Mouse (Mus musculus): ENCODE data around the gene Nsdhl.

Gene Nsdhl

GRCm38 (mm10) chrX:72917884-72918681, at the start of gene Nsdhl, which contains the start of gene Cetn2:
Gene Nsdhl (plus strand): TSS chrX:72918557.
Gene Cetn2 (minus strand): TSS chrX:72918411.
- DNase-seq (ENCODE audit: low spot score): peak; percentile 61

- no peak for DNase-seq (ENCODE audit: low spot score)
Measured at GRCm38 (mm10) chrX:72895388-72896054, 22.8 kb upstream of the Nsdhl start.

GRCm38 (mm10) chrX:72896055-72896437, 22.3 kb upstream of the Nsdhl start:
- DNase-seq (ENCODE audit: low spot score): no peak

- no peak for DNase-seq (ENCODE audit: low spot score)
Measured at GRCm38 (mm10) chrX:72902530-72902929, 15.8 kb upstream of the Nsdhl start.

GRCm38 (mm10) chrX:72907619-72908403, 10.5 kb upstream of the Nsdhl start:
- DNase-seq (ENCODE audit: low spot score): no peak

- DNase-seq (ENCODE audit: low spot score): no peak
Measured at GRCm38 (mm10) chrX:72908404-72908741, 10.0 kb upstream of the Nsdhl start.

GRCm38 (mm10) chrX:72911611-72912010, 6.7 kb upstream of the Nsdhl start:
- no peak for DNase-seq (ENCODE audit: low spot score)

- no peak for DNase-seq (ENCODE audit: low spot score)
Measured at GRCm38 (mm10) chrX:72918682-72919059, 314 bp downstream of the Nsdhl start.

GRCm38 (mm10) chrX:72921391-72921790, 3.0 kb downstream of the Nsdhl start:
- DNase-seq (ENCODE audit: low spot score): no peak

- no peak for DNase-seq (ENCODE audit: low spot score)
Measured at GRCm38 (mm10) chrX:72953464-72953863, 35.1 kb downstream of the Nsdhl start.

- DNase-seq (ENCODE audit: low spot score): no peak
Measured at GRCm38 (mm10) chrX:72956486-72956885, 38.1 kb downstream of the Nsdhl start.

- no peak for DNase-seq (ENCODE audit: low spot score)
Measured at GRCm38 (mm10) chrX:72960431-72960830, 42.1 kb downstream of the Nsdhl start.

- DNase-seq (ENCODE audit: low spot score): no peak
Measured at GRCm38 (mm10) chrX:72961511-72961910, 43.2 kb downstream of the Nsdhl start.

- no peak for DNase-seq (ENCODE audit: low spot score)
Measured at GRCm38 (mm10) chrX:72962743-72963142, 44.4 kb downstream of the Nsdhl start.

GRCm38 (mm10) chrX:72982831-72983230, 64.5 kb downstream of the Nsdhl start:
- DNase-seq (ENCODE audit: low spot score): no peak

GRCm38 (mm10) chrX:72985607-72986006, 67.2 kb downstream of the Nsdhl start:
- no peak for DNase-seq (ENCODE audit: low spot score)

- peak; percentile 39 for DNase-seq (ENCODE audit: low spot score)
Measured at GRCm38 (mm10) chrX:72986841-72987519, 68.6 kb downstream of the Nsdhl start, which contains the start of gene Zfp185. Gene Zfp185 (plus strand): TSS chrX:72987339.

GRCm38 (mm10) chrX:72987520-72987905, 69.2 kb downstream of the Nsdhl start:
- DNase-seq (ENCODE audit: low spot score): no peak

- no peak for DNase-seq (ENCODE audit: low spot score)
Measured at GRCm38 (mm10) chrX:72988431-72988830, 70.1 kb downstream of the Nsdhl start.

GRCm38 (mm10) chrX:72990581-72990980, 72.2 kb downstream of the Nsdhl start:
- DNase-seq (ENCODE audit: low spot score): no peak

GRCm38 (mm10) chrX:72992291-72992919, 74.0 kb downstream of the Nsdhl start:
- DNase-seq (ENCODE audit: low spot score): no peak

- no peak for DNase-seq (ENCODE audit: low spot score)
Measured at GRCm38 (mm10) chrX:72995542-72995941, 77.2 kb downstream of the Nsdhl start.
